Mouse (Mus musculus): ENCODE data around the gene Itga7.
A peak's percentile ranks its signal among the peaks of the same experiment; 100 is the strongest.

Itga7 gene

GRCm38 (mm10) chr10:128911430-128911829 lies 22.2 kb upstream of the Itga7 start:
- no peak for DNase-seq (ENCODE audit: low spot score in 2 of 2)

- no peak for DNase-seq (ENCODE audit: low spot score in 2 of 2)
Measured at GRCm38 (mm10) chr10:128912268-128912667, 21.4 kb upstream of the Itga7 start.

GRCm38 (mm10) chr10:128912791-128913190 lies 20.8 kb upstream of the Itga7 start:
- no peak for DNase-seq (ENCODE audit: low spot score in 2 of 2)

- peak; percentile 67 to 78 for DNase-seq (ENCODE audit: low spot score in 2 of 2)
Measured at GRCm38 (mm10) chr10:128913219-128913618, 20.4 kb upstream of the Itga7 start.

GRCm38 (mm10) chr10:128913696-128914095 lies 19.9 kb upstream of the Itga7 start:
- no peak for DNase-seq (ENCODE audit: low spot score in 2 of 2)

- no peak for DNase-seq (ENCODE audit: low spot score in 2 of 2)
Measured at GRCm38 (mm10) chr10:128915550-128915949, 18.1 kb upstream of the Itga7 start.

- no peak for DNase-seq (ENCODE audit: low spot score in 2 of 2)
Measured at GRCm38 (mm10) chr10:128916665-128917064, 17.0 kb upstream of the Itga7 start.

- DNase-seq (ENCODE audit: low spot score in 2 of 2), result no peak
Measured at GRCm38 (mm10) chr10:128917400-128917799, 16.2 kb upstream of the Itga7 start.

GRCm38 (mm10) chr10:128918246-128918645 lies 15.4 kb upstream of the Itga7 start:
- DNase-seq (ENCODE audit: low spot score in 2 of 2), result no peak

- no peak for DNase-seq (ENCODE audit: low spot score in 2 of 2)
Measured at GRCm38 (mm10) chr10:128919203-128919631, 14.4 kb upstream of the Itga7 start.

GRCm38 (mm10) chr10:128919966-128920365 lies 13.7 kb upstream of the Itga7 start:
- no peak for DNase-seq (ENCODE audit: low spot score in 2 of 2)

GRCm38 (mm10) chr10:128920736-128921161 lies 12.9 kb upstream of the Itga7 start:
- DNase-seq (ENCODE audit: low spot score in 2 of 2), result no peak

GRCm38 (mm10) chr10:128921251-128921650 lies 12.4 kb upstream of the Itga7 start:
- DNase-seq (ENCODE audit: low spot score in 2 of 2), result no peak

GRCm38 (mm10) chr10:128921883-128922821 lies 11.5 kb upstream of the Itga7 start:
- DNase-seq (ENCODE audit: low spot score in 2 of 2), result no peak

GRCm38 (mm10) chr10:128922822-128923012 lies 10.9 kb upstream of the Itga7 start, which contains the start of gene Rdh5:
Rdh5 (minus strand) TSS chr10:128922888.
- DNase-seq (ENCODE audit: low spot score in 2 of 2), result no peak

- peak; percentile 84 to 89 for DNase-seq (ENCODE audit: low spot score in 2 of 2)
Measured at GRCm38 (mm10) chr10:128923013-128923691, 10.5 kb upstream of the Itga7 start.

- no peak for DNase-seq (ENCODE audit: low spot score in 2 of 2)
Measured at GRCm38 (mm10) chr10:128923935-128924334, 9.7 kb upstream of the Itga7 start, which contains the start of gene Bloc1s1. Bloc1s1 (minus strand) TSS chr10:128924035.

GRCm38 (mm10) chr10:128928356-128928755 lies 5.3 kb upstream of the Itga7 start:
- DNase-seq (ENCODE audit: low spot score in 2 of 2), result no peak

- DNase-seq (ENCODE audit: low spot score in 2 of 2), result no peak
Measured at GRCm38 (mm10) chr10:128929638-128930378, 3.8 kb upstream of the Itga7 start.

- no peak for DNase-seq (ENCODE audit: low spot score in 2 of 2)
Measured at GRCm38 (mm10) chr10:128931441-128931840, 2.2 kb upstream of the Itga7 start.

- DNase-seq (ENCODE audit: low spot score in 2 of 2), result no peak
Measured at GRCm38 (mm10) chr10:128933976-128934721, 531 bp downstream of the Itga7 start.

Data from natural killer cell, adult 2 months (primary cell).